Mouse (Mus musculus) MEL (cell line): ENCODE measurements around the gene Eral1. TPM values are rescaled to one million over a fixed set of nuclear protein-coding genes. Genes with fewer than 3 reads are reported as not detected.
A peak's percentile ranks its signal among the peaks of the same experiment; 100 is the strongest.

ENCODE experiments used
- DNase-seq: peaks from one replicate; pipeline ENCODE4 v3.0.0; 2011; ENCODE audit warnings: low read depth, low spot score
- H3K27ac ChIP-seq: 2 replicates; pipeline ENCODE4 v1.5.1; 2012; ENCODE audit warnings: low read depth, mild to moderate bottlenecking, control low read depth, low read length, moderate library complexity; ENCODE audit not compliant: control insufficient read depth
- H3K27me3 ChIP-seq, 2 experiments: fragments of 150-350 bp in 1 of 2; sonication (generic) in 1 of 2; 2 replicates each; pipeline ENCODE4 v1.6.1; 2012; ENCODE audit warnings: low read length in 2 of 2, mild to moderate bottlenecking in 2 of 2, improper control_type of control experiment in 1 of 2, moderate library complexity in 1 of 2; ENCODE audit not compliant: insufficient read depth in 2 of 2, control insufficient read depth in 1 of 2
- H3K36me3 ChIP-seq, 2 experiments: 2 replicates each; pipeline ENCODE4 v1.6.1; 2012 to 2014; ENCODE audit warnings: low read length in 2 of 2, improper control_type of control experiment in 1 of 2, inconsistent platforms in 1 of 2, mild to moderate bottlenecking in 1 of 2; ENCODE audit not compliant: insufficient read depth in 2 of 2, control insufficient read depth in 1 of 2
- H3K4me1 ChIP-seq, 2 experiments: fragments of 150-350 bp in 1 of 2; sonication (generic) in 1 of 2; 2 replicates each; pipeline ENCODE4 v1.6.1; 2012; ENCODE audit warnings: low read length in 2 of 2, improper control_type of control experiment in 1 of 2, mild to moderate bottlenecking in 1 of 2; ENCODE audit not compliant: insufficient read depth in 2 of 2, control insufficient read depth in 1 of 2
- H3K4me3 ChIP-seq, 2 experiments: fragments of 150-350 bp in 1 of 2; sonication (generic) in 1 of 2; 2 replicates each; pipeline ENCODE4 v1.5.1; 2012; ENCODE audit warnings: low read depth in 2 of 2, low read length in 2 of 2, mild to moderate bottlenecking in 2 of 2, moderate library complexity in 2 of 2, control low read depth in 1 of 2, improper control_type of control experiment in 1 of 2; ENCODE audit not compliant: control insufficient read depth in 1 of 2, insufficient read depth in 1 of 2
- H3K79me2 ChIP-seq: 2 replicates; pipeline ENCODE4 v1.6.1; 2012; ENCODE audit warnings: mild to moderate bottlenecking, low read length, moderate library complexity; ENCODE audit not compliant: control insufficient read depth, poor library complexity, insufficient read depth
- H3K9ac ChIP-seq: 2 replicates; pipeline ENCODE4 v1.6.1; 2012; ENCODE audit warnings: low read depth, mild to moderate bottlenecking, control low read depth, low read length, moderate library complexity; ENCODE audit not compliant: control insufficient read depth, poor library complexity, severe bottlenecking
- H3K9me3 ChIP-seq: fragments of 150-350 bp; sonication (generic); replicated peaks from 2 replicates; pipeline ENCODE4 v1.6.1; 2012; ENCODE audit warnings: mild to moderate bottlenecking, low read length, improper control_type of control experiment, moderate library complexity; ENCODE audit not compliant: insufficient read depth
- ELF1 ChIP-seq: IDR thresholded peaks from 2 replicates; pipeline ENCODE4 v1.6.1; 2014; ENCODE audit warnings: low read depth, mild to moderate bottlenecking, inconsistent platforms, low read length, improper control_type of control experiment, moderate library complexity
- GABPA ChIP-seq: IDR thresholded peaks from 2 replicates; pipeline ENCODE4 v1.6.1; 2012; ENCODE audit warnings: low read depth, mild to moderate bottlenecking, inconsistent platforms, low read length, improper control_type of control experiment, moderate library complexity
- HCFC1 ChIP-seq: IDR thresholded peaks from 2 replicates; pipeline ENCODE4 v1.6.1; 2012; ENCODE audit warnings: low read depth, mild to moderate bottlenecking, inconsistent platforms, low read length, improper control_type of control experiment, moderate library complexity
- KAT2A ChIP-seq: conservative IDR thresholded peaks from 2 replicates; pipeline ENCODE4 v1.6.1; 2012; ENCODE audit warnings: low read depth, low read length, improper control_type of control experiment, inconsistent platforms
- MXI1 ChIP-seq: IDR thresholded peaks from 2 replicates; pipeline ENCODE4 v1.6.1; 2011; ENCODE audit warnings: mild to moderate bottlenecking, low read depth, low read length, improper control_type of control experiment
- NELFE ChIP-seq: IDR thresholded peaks from 2 replicates; pipeline ENCODE4 v1.6.1; 2011; ENCODE audit warnings: low read depth, low read length, improper control_type of control experiment
- POLR2A ChIP-seq, 2 experiments: IDR thresholded peaks; 2 replicates each; pipeline ENCODE4 v1.6.1; 2011 to 2012; ENCODE audit warnings: low read length in 2 of 2, mild to moderate bottlenecking in 2 of 2, control low read depth in 1 of 2, improper control_type of control experiment in 1 of 2, low read depth in 1 of 2, moderate library complexity in 1 of 2; ENCODE audit not compliant: control insufficient read depth in 1 of 2, insufficient read depth in 1 of 2, poor library complexity in 1 of 2
- POLR2AphosphoS2 ChIP-seq: IDR thresholded peaks from 2 replicates; pipeline ENCODE4 v1.6.1; 2011; ENCODE audit warnings: low read length, improper control_type of control experiment
- RCOR1 ChIP-seq: IDR thresholded peaks from 2 replicates; pipeline ENCODE4 v1.6.1; 2012; ENCODE audit warnings: low read depth, mild to moderate bottlenecking, inconsistent platforms, low read length, improper control_type of control experiment
- SIN3A ChIP-seq: IDR thresholded peaks from 2 replicates; pipeline ENCODE4 v1.6.1; 2012; ENCODE audit warnings: low read length, improper control_type of control experiment, inconsistent platforms
- SMC3 ChIP-seq: IDR thresholded peaks from 2 replicates; pipeline ENCODE4 v1.6.1; 2011; ENCODE audit warnings: low read depth, low read length, improper control_type of control experiment
- TAL1 ChIP-seq: IDR thresholded peaks from 2 replicates; pipeline ENCODE4 v1.6.1; 2012; ENCODE audit warnings: mild to moderate bottlenecking, inconsistent platforms, low read length, moderate library complexity, mixed read lengths
- TBP ChIP-seq: IDR thresholded peaks from 2 replicates; pipeline ENCODE4 v1.8.0; 2011; ENCODE audit warnings: low read depth, low read length, improper control_type of control experiment
- TCF12 ChIP-seq: IDR thresholded peaks from 2 replicates; pipeline ENCODE4 v1.6.1; 2014; ENCODE audit warnings: low read depth, mild to moderate bottlenecking, inconsistent platforms, low read length, improper control_type of control experiment, moderate library complexity
- UBTF ChIP-seq: IDR thresholded peaks from 2 replicates; pipeline ENCODE4 v1.6.1; 2012; ENCODE audit warnings: low read depth, mild to moderate bottlenecking, inconsistent platforms, low read length, improper control_type of control experiment, moderate library complexity, borderline replicate concordance; ENCODE audit not compliant: insufficient read depth
- USF1 ChIP-seq: IDR thresholded peaks from 2 replicates; pipeline ENCODE4 v1.6.1; 2014; ENCODE audit warnings: low read depth, mild to moderate bottlenecking, inconsistent platforms, low read length, improper control_type of control experiment, moderate library complexity
- USF2 ChIP-seq, 2 experiments: IDR thresholded peaks; 2 replicates each; pipeline ENCODE4 v1.6.1; 2011 to 2012; ENCODE audit warnings: improper control_type of control experiment in 2 of 2, low read length in 2 of 2, borderline replicate concordance in 1 of 2, inconsistent platforms in 1 of 2, low read depth in 1 of 2, mild to moderate bottlenecking in 1 of 2; ENCODE audit not compliant: insufficient read depth in 1 of 2
- ZC3H11A ChIP-seq: IDR thresholded peaks from 2 replicates; pipeline ENCODE4 v1.6.1; 2012; ENCODE audit warnings: low read depth, mild to moderate bottlenecking, inconsistent platforms, low read length, improper control_type of control experiment
- ZMIZ1 ChIP-seq: IDR thresholded peaks from 2 replicates; pipeline ENCODE4 v1.6.1; 2012; ENCODE audit warnings: low read depth, mild to moderate bottlenecking, inconsistent platforms, low read length, improper control_type of control experiment, moderate library complexity
- polyA plus RNA-seq, 2 experiments: library from polyadenylated mRNA; stranded (reverse) in 1 of 2; unstranded in 1 of 2; fragments of >175 nt in 1 of 2; fragments of >200 nt in 1 of 2; gene quantifications; 2 replicates each; pipeline versions ENCODE4 v1.2.1 to v1.2.4; 2012; ENCODE audit warnings: low replicate concordance in 2 of 2, low read depth in 1 of 2; ENCODE audit not compliant: insufficient read length in 2 of 2, insufficient read depth in 1 of 2, missing spikeins in 1 of 2
- total RNA-seq: library from RNA; depleted of rRNA; stranded (reverse); fragments of 300-350 nt; gene quantifications from 2 replicates; pipeline ENCODE4 v1.2.3, GENCODE M21; 2012

Eral1 gene
- total and polyA plus RNA-seq, 3 experiments = 38.4 to 43.5 TPM; not detected in 1

DNA sequence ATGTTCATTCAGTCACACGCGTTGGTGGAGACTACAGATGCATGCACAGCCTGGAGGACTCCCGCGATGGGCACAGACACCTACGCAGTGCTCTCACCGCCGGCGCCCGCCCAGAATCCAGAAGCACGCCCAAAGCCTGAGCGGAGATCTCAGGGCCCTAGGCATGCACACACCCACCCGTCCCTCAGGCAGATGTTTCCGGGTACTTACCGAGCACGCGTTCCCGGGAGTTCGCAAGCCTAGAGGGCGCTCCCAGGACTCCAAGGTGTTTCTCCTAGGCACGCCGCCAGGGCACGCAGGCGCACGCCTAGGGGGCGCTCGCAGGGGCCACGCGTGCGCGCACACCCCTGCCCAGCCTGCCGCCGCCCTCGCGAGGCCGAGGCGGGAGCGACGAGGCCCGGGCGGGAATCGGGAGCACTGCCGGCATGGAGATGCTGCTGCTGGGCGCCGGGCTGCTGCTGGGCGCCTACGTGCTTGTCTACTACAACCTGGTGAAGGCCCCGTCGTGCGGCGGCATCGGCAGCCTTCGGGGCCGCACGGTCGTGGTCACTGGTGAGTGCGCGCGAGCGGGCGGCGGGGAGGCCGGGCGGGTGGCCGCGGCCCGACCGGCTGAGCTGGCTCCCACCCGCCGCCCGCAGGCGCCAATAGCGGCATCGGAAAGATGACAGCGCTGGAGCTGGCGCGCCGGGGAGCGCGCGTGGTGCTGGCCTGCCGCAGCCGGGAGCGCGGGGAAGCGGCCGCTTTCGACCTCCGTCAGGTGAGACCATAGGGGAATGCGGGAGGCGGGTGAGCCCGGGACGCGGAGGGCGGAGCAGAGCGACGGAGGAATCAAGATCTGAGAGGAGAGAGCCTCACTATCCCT lies 48.0 kb downstream of the Eral1 start, which contains the start of gene Dhrs13 (continued):
- TF ChIP-seq TAL1 = no peak
- TF ChIP-seq RCOR1 = peak; percentile 67; the same call in 1 of the 2 replicates
- no peak; the same call in 1 of the 2 replicates for TF ChIP-seq KAT2A
- no peak for TF ChIP-seq USF2 (IDR thresholded peaks at IDR 0.05; ENCODE audit: borderline replicate concordance in 1 of 2, insufficient read depth in 1 of 2, low read depth in 1 of 2, low read length in 2 of 2)
- TF ChIP-seq HCFC1 = peak; percentile 77
- TF ChIP-seq TCF12 = peak; percentile 74
- TF ChIP-seq TBP = peak; percentile 62
- no peak for TF ChIP-seq USF1
- TF ChIP-seq ZMIZ1 = 0 out of 2 replicates have a peak, but pooled peaks have one; percentile 50
- TF ChIP-seq ELF1 = peak; percentile 84
- TF ChIP-seq SIN3A = peak; percentile 97
- no peak for TF ChIP-seq ZC3H11A
- peak; percentile 79 to 90; a peak in 3 of 4 replicates for TF ChIP-seq POLR2A (IDR thresholded peaks at IDR 0.05; ENCODE audit: control insufficient read depth in 1 of 2, insufficient read depth in 1 of 2, low read depth in 1 of 2, low read length in 2 of 2, poor library complexity in 1 of 2)

GRCm38 (mm10) chr11:78031389-78031788 lies 48.8 kb downstream of the Eral1 start:
- Histone ChIP-seq H3K27me3 (no peaks in the 10 kb centered on the region), H3K79me2 (peaks cover 8% of the 10 kb centered on the region; the same call in 1 of the 2 replicates), H3K36me3 (peaks cover under 1 to 12% of the 10 kb centered on the region in 2 experiments; a peak in 3 of 4 replicates), H3K9ac (peak overlapping the region; percentile 87), H3K4me3 (peak overlapping the region; percentile 37 to 56; a peak in 3 of 4 replicates), H3K27ac (peak overlapping the region; percentile 38), H3K9me3 (no peaks in the 10 kb centered on the region), H3K4me1 (peaks cover 6 to 12% of the 10 kb centered on the region in 2 experiments)
- DNase-seq = no peak
- TF ChIP-seq POLR2AphosphoS2 (peak; percentile 89; the same call in 1 of the 2 replicates), SMC3 (no peak), GABPA (no peak), UBTF (no peak), MXI1 (no peak), NELFE (no peak)
